Mouse (Mus musculus) midbrain, postnatal 0 days (tissue): ENCODE measurements around the gene Aox1. TPM values are rescaled to one million over a fixed set of nuclear protein-coding genes. Genes with fewer than 3 reads are reported as not detected.
"Not testable (repeated sequence)": the region's sequence is repeated elsewhere in the genome, so short reads cannot be mapped to it uniquely, and the experiment has no call there.

Experiments used
- ATAC-seq: fragments of 200-750 bp; cut with Nextera tagmentation; 2 replicates; pipeline ENCODE4 v1.8.0; 2017; ENCODE audit warnings: moderate number of reproducible peaks, mild to moderate bottlenecking, moderate TSS enrichment, moderate library complexity; ENCODE audit not compliant: low FRiP score
- DNase-seq: peaks from one replicate; pipeline ENCODE4 v3.0.0-alpha.2; 2015; ENCODE audit warnings: low spot score
- H3K27ac ChIP-seq: fragments of 300-500 bp; sonication (generic); 2 replicates; pipeline ENCODE4 v1.5.1; 2014; ENCODE audit warnings: low read depth, mild to moderate bottlenecking, low read length, mixed read lengths
- H3K27me3 ChIP-seq: fragments of 300-500 bp; sonication (generic); 2 replicates; pipeline ENCODE4 v1.6.1; 2014; ENCODE audit warnings: low read length, control low read depth, mixed read lengths; ENCODE audit not compliant: insufficient read depth
- H3K36me3 ChIP-seq: fragments of 300-500 bp; sonication (generic); 2 replicates; pipeline ENCODE4 v1.6.1; 2014; ENCODE audit warnings: low read length, control low read depth, mixed read lengths; ENCODE audit not compliant: insufficient read depth
- H3K4me1 ChIP-seq: fragments of 300-500 bp; sonication (generic); 2 replicates; pipeline ENCODE4 v1.6.1; 2014; ENCODE audit warnings: mild to moderate bottlenecking, control low read depth, antibody characterized with exemption, low read length, mixed read lengths; ENCODE audit not compliant: insufficient read depth
- H3K4me2 ChIP-seq: fragments of 300-500 bp; sonication (generic); 2 replicates; pipeline ENCODE4 v1.6.1; 2014; ENCODE audit warnings: low read depth, mild to moderate bottlenecking, low read length, mixed read lengths; ENCODE audit not compliant: poor library complexity, severe bottlenecking
- H3K4me3 ChIP-seq: fragments of 300-500 bp; sonication (generic); 2 replicates; pipeline ENCODE4 v1.5.1; 2014; ENCODE audit warnings: low read depth, mild to moderate bottlenecking, low read length, moderate library complexity
- H3K9ac ChIP-seq: fragments of 300-500 bp; sonication (generic); replicated peaks from 2 replicates; pipeline ENCODE4 v1.6.1; 2014; ENCODE audit warnings: mild to moderate bottlenecking, low read length, moderate library complexity, mixed read lengths; ENCODE audit not compliant: poor library complexity, severe bottlenecking
- H3K9me3 ChIP-seq: fragments of 300-500 bp; sonication (generic); 2 replicates; pipeline ENCODE4 v1.6.1; 2016; ENCODE audit warnings: low read length, control low read depth
- CTCF ChIP-seq: IDR thresholded peaks from 2 replicates; pipeline ENCODE4 v1.5.1; 2016; ENCODE audit warnings: antibody characterized with exemption, mild to moderate bottlenecking
- WGBS: fragments of 180-500 bp; shearing (Covaris S2); extraction: QIAGEN DNeasy Blood & Tissue Kit; methylation state at CpG from one replicate; pipeline ENCODE4 v1.1.7; 2014; 5-methylcytosine and 5-hydroxymethylcytosine counted together
- polyA plus RNA-seq: library from polyadenylated mRNA; unstranded; fragments of >200 nt; fragmentation: Nextera tagmentation; extraction: Ambion mirVana; gene quantifications from 2 replicates; pipeline ENCODE4 v1.2.1, GENCODE M21; 2015
- total RNA-seq: library from RNA; depleted of rRNA; stranded (reverse); fragments of >200 nt; gene quantifications from 2 replicates; pipeline ENCODE4 v1.2.3, GENCODE M21; 2014; rRNA removed

The Aox1 gene
- total RNA-seq (0.38 and 0.60 TPM in 2 replicates), polyA plus RNA-seq (0.30 and 0.34 TPM in 2 replicates)

GRCm38 (mm10) chr1:58029636-58030117 is at the start of gene Aox1:
Gene Aox1, plus strand, starts transcription at chr1:58029931.
- H3K36me3 ChIP-seq, result no peaks in the 10 kb centered on the region
- TF ChIP-seq CTCF, result no peak
- ATAC-seq, result 0 out of 2 replicates have a peak, but pooled peaks have one; percentile 44
- H3K9me3 ChIP-seq, result no peaks in the 10 kb centered on the region
- DNase-seq, result peak; percentile 76
- H3K27me3 ChIP-seq, result no peaks in the 10 kb centered on the region
- no peaks in the 10 kb centered on the region for H3K4me1 ChIP-seq
- H3K27ac ChIP-seq, result 0 out of 2 replicates have a peak within 1 kb of the TSS, but pooled peaks have one; percentile 18
- 0 out of 2 replicates have a peak within 1 kb of the TSS, but pooled peaks have one; percentile 10 for H3K4me3 ChIP-seq
- WGBS, result 22% methylated on average over 12 of the region's 12 CpGs
- peak within 1 kb of the TSS; percentile 21; the same call in 1 of the 2 replicates for H3K4me2 ChIP-seq
- H3K9ac ChIP-seq, result no peak within 1 kb of the TSS

DNA sequence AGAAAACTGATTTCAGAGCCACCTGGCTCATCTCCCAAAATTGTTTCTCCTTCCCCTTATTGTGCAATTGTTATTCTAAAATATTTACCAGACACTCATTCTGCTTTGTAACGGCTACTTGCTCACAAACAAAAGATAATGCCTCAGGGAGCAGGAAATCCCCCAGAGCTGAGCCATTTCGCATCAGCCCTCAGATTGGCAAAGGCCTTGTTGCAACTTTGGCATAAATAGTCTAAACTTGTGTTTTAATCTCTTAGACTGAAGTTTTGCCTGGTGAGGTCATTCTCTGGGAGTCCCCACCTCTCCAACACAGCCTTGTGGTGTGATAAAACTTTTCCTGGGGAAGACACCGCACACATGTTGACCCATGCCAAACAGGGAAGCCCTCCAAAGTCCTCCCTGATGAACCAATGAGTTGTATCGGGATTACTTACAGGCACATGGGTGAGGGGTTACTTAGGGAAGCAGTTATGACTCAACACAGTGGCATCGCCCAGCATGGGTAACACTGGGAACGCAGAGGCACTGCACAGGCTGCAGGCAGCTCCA is 40.6 kb upstream of the Aox1 start:
- 51% methylated on average over 6 of the region's 6 CpGs for WGBS
- Histone ChIP-seq H3K36me3 (no peaks in the 10 kb centered on the region), H3K4me3 (no peak overlapping the region), H3K9ac (no peak overlapping the region), H3K27ac (no peak overlapping the region), H3K9me3 (no peaks in the 10 kb centered on the region), H3K4me2 (no peak overlapping the region), H3K27me3 (no peaks in the 10 kb centered on the region), H3K4me1 (no peaks in the 10 kb centered on the region)
- ATAC-seq (no peak), DNase-seq (no peak)
- no peak for TF ChIP-seq CTCF

DNA sequence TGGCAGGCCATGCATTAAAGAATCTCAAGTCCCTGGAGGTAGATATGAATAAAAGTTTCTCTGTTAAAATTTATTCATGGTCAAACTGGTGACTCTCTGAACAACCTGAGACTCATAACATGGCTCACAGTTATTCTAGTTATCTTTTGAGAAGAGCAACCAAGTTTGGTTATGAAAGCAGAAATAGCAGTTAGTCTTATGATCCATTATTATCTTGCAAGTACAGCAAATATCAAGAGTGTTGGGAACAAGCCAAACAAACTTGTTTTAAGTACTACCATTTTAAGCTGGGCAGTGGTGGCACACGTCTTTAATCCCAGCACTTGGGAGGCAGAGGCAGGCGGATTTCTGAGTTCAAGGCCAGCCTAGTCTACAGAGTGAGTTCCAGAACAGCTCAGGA is 38.5 kb upstream of the Aox1 start:
- WGBS, result 83% methylated on average over 2 of the region's 2 CpGs
- H3K9ac ChIP-seq, result no peak overlapping the region
- H3K27me3 ChIP-seq, result no peaks in the 10 kb centered on the region
- no peak for TF ChIP-seq CTCF
- DNase-seq, result no peak
- no peaks in the 10 kb centered on the region for H3K36me3 ChIP-seq
- no peak overlapping the region for H3K4me3 ChIP-seq
- H3K4me1 ChIP-seq, result no peaks in the 10 kb centered on the region
- no peaks in the 10 kb centered on the region for H3K9me3 ChIP-seq
- no peak for ATAC-seq
- no peak overlapping the region for H3K4me2 ChIP-seq
- H3K27ac ChIP-seq, result no peak overlapping the region

GRCm38 (mm10) chr1:57995432-57996132 is 34.1 kb upstream of the Aox1 start, which contains the start of gene Sgo2a:
Gene Sgo2a, plus strand, starts transcription at chr1:57995971.
- no peak for TF ChIP-seq CTCF
- Histone ChIP-seq H3K9me3 (no peaks in the 10 kb centered on the region), H3K4me2 (peak within 1 kb of the TSS; percentile 98), H3K36me3 (no peaks in the 10 kb centered on the region), H3K9ac (peak within 1 kb of the TSS; percentile 55), H3K4me1 (no peaks in the 10 kb centered on the region), H3K4me3 (peak within 1 kb of the TSS; percentile 91), H3K27ac (peak within 1 kb of the TSS; percentile 92), H3K27me3 (no peaks in the 10 kb centered on the region)
- DNase-seq (peak; percentile 98), ATAC-seq (peak; percentile 99)
- 8% methylated on average over 30 of the region's 30 CpGs for WGBS

- ATAC-seq (peak; percentile 38), DNase-seq (peak; percentile 5)
- TF ChIP-seq CTCF, result no peak
- WGBS, result under 1% methylated on average over 29 of the region's 29 CpGs
- H3K27ac ChIP-seq, result no peak overlapping the region
- H3K4me1 ChIP-seq, result no peaks in the 10 kb centered on the region
- peak overlapping the region; percentile 98 for H3K4me2 ChIP-seq
- H3K9ac ChIP-seq, result 0 out of 2 replicates have a peak overlapping the region, but pooled peaks have one; percentile 39
- no peaks in the 10 kb centered on the region for H3K9me3 ChIP-seq
- H3K4me3 ChIP-seq, result peak overlapping the region; percentile 91
- no peaks in the 10 kb centered on the region for H3K27me3 ChIP-seq
- no peaks in the 10 kb centered on the region for H3K36me3 ChIP-seq
Measured at GRCm38 (mm10) chr1:57996133-57996615, 33.6 kb upstream of the Aox1 start.

DNA sequence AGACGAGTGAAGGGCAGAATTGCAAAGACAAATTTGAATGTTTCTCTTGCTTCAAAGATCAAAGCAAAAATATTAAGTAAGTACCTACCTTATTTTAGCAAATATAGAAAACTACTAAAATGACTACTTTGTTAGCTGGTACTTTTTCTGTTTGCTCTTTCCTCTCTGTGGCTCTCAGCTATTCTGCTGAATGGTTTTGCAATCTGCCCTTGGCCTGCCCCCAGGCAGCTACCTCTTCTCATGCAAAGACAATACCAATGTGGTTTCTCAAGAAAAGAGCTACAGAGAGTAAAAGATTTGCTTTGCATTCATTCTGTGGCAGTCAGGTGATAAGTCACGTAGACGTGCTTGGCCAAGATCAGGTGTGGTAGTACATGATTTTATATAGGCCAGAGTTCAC is 31.6 kb upstream of the Aox1 start:
- no peak overlapping the region for H3K27ac ChIP-seq
- H3K9me3 ChIP-seq, result no peaks in the 10 kb centered on the region
- H3K36me3 ChIP-seq, result no peaks in the 10 kb centered on the region
- no peaks in the 10 kb centered on the region for H3K4me1 ChIP-seq
- TF ChIP-seq CTCF, result no peak
- no peaks in the 10 kb centered on the region for H3K27me3 ChIP-seq
- WGBS, result 87% methylated on average over 3 of the region's 3 CpGs
- no peak overlapping the region for H3K9ac ChIP-seq
- no peak for ATAC-seq
- H3K4me2 ChIP-seq, result no peak overlapping the region
- no peak for DNase-seq
- H3K4me3 ChIP-seq, result no peak overlapping the region

DNA sequence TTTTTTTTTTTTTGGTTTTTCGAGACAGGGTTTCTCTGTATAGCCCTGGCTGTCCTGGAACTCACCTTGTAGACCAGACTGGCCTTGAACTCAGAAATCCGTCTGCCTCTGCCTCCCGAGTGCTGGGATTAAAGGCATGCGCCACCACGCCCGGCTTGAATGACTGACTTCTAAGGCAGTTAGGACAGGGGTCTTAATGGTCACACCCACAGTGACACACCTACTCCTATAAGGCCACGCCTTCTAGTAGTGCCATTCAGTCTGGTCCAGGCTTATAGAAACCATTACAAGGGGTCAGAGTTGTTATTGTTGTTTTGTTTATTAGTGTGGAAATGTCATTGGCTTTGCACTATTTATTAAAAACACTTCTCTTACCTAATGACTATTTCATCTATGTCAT is 23.3 kb upstream of the Aox1 start:
- H3K4me1 ChIP-seq, H3K27ac ChIP-seq, H3K36me3 ChIP-seq, H3K4me2 ChIP-seq, DNase-seq, H3K4me3 ChIP-seq, H3K9ac ChIP-seq, H3K9me3 ChIP-seq, H3K27me3 ChIP-seq, ATAC-seq: not testable (repeated sequence)
- WGBS, result 95% methylated on average over 7 of the region's 7 CpGs
